Mouse (Mus musculus): ENCODE data around the gene Thrb. TPM values are rescaled to one million over a fixed set of nuclear protein-coding genes. Genes with fewer than 3 reads are reported as not detected.

Thrb gene
- polyA plus RNA-seq, 1 experiment from 2014 or later, result 0.32 TPM

DNA sequence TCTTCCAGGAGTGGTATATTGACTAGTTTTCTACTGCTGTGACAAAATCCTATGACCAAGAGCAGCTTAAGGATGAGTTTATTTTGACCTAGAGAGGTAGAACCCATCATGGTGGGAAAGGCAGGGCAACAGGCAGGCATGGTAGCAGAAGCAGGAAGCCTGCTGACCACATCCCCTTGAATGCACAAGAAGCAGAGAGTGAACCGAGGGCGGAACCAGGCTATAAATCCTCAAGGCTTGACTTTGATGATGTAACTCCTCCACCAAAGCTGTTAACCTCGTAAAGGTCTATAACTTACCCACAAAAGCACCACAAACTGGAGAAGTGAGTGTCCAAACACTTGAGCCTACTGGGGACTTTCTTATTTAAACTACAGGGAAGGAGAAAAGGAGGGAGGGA, 251.1 kb downstream of the Thrb start:
- no peak overlapping the region for H3K9ac ChIP-seq (ENCODE audit: low read length)
- no peaks in the 10 kb centered on the region for H3K36me3 ChIP-seq (ENCODE audit: control insufficient read depth, insufficient read depth, low read length)
- no peak overlapping the region for H3K27ac ChIP-seq (ENCODE audit: low read depth, low read length)
- ATAC-seq (replicated peaks; ENCODE audit: low FRiP score) (no peak), DNase-seq (ENCODE audit: low spot score) (no peak)
- H3K4me3 ChIP-seq (ENCODE audit: low read depth, low read length), result no peak overlapping the region
- no peaks in the 10 kb centered on the region for H3K4me1 ChIP-seq (replicated peaks; ENCODE audit: control insufficient read depth, insufficient read depth, low read length)
- no peaks in the 10 kb centered on the region for H3K9me3 ChIP-seq (ENCODE audit: control insufficient read depth, low read length)
- H3K4me2 ChIP-seq (ENCODE audit: low read depth, low read length, severe bottlenecking), result no peak overlapping the region
- no peaks in the 10 kb centered on the region for H3K27me3 ChIP-seq (ENCODE audit: control insufficient read depth, insufficient read depth, low read length)
- 88% methylated on average over 3 of the region's 3 CpGs for WGBS

DNA sequence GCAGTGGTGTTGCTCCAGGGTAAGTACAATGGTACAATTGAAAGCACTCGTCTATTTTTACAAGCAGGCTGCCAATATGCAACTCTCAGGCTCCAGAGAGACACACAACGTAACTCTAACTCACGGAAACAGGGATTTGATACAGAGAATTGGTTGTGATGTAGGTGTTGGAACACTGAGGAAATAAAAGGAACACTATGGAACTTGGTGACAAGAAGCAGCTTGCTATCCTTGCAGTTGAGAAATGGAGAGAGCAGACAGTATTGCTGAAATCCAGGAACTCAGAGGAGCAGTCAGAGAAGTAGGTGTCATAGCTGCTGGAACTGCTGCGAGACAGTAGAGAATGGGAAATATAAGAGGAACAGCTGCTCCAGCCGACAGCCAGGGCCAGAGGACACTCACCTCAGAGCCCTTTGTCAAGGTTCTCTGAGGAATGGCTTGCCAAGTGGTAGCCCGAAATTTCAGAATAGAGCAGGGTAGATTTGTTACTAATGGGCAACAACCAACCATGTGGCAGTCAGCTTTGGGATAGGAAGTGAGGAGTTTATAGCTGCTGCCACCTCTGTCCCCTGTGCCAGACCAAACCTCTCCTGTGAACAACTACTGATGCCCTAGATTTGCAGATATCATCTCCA, 252.6 kb downstream of the Thrb start:
- no peak overlapping the region for H3K9ac ChIP-seq (ENCODE audit: low read length)
- H3K4me2 ChIP-seq (ENCODE audit: low read depth, low read length, severe bottlenecking), result no peak overlapping the region
- no peaks in the 10 kb centered on the region for H3K27me3 ChIP-seq (ENCODE audit: control insufficient read depth, insufficient read depth, low read length)
- no peaks in the 10 kb centered on the region for H3K36me3 ChIP-seq (ENCODE audit: control insufficient read depth, insufficient read depth, low read length)
- no peak for DNase-seq (ENCODE audit: low spot score)
- no peak overlapping the region for H3K4me3 ChIP-seq (ENCODE audit: low read depth, low read length)
- H3K4me1 ChIP-seq (replicated peaks; ENCODE audit: control insufficient read depth, insufficient read depth, low read length), result no peaks in the 10 kb centered on the region
- 76% methylated on average over 6 of the region's 6 CpGs for WGBS
- H3K27ac ChIP-seq (ENCODE audit: low read depth, low read length), result no peak overlapping the region
- ATAC-seq (replicated peaks; ENCODE audit: low FRiP score), result no peak
- no peaks in the 10 kb centered on the region for H3K9me3 ChIP-seq (ENCODE audit: control insufficient read depth, low read length)

GRCm38 (mm10) chr14:17915556-17915955, 255.5 kb downstream of the Thrb start:
- no peak for DNase-seq (ENCODE audit: low spot score)
- no peak for ATAC-seq (replicated peaks; ENCODE audit: low FRiP score)
- H3K27me3 ChIP-seq (ENCODE audit: control insufficient read depth, insufficient read depth, low read length), result no peaks in the 10 kb centered on the region

GRCm38 (mm10) chr14:17916651-17917050, 256.6 kb downstream of the Thrb start:
- H3K27ac ChIP-seq (ENCODE audit: low read depth, low read length), result no peak overlapping the region
- no peak overlapping the region for H3K4me3 ChIP-seq (ENCODE audit: low read depth, low read length)
- no peaks in the 10 kb centered on the region for H3K27me3 ChIP-seq (ENCODE audit: control insufficient read depth, insufficient read depth, low read length)
- DNase-seq (ENCODE audit: low spot score) (no peak), ATAC-seq (replicated peaks; ENCODE audit: low FRiP score) (no peak)
- H3K9me3 ChIP-seq (ENCODE audit: control insufficient read depth, low read length), result no peaks in the 10 kb centered on the region
- H3K36me3 ChIP-seq (ENCODE audit: control insufficient read depth, insufficient read depth, low read length), result no peaks in the 10 kb centered on the region
- WGBS, result 80% methylated on average over 2 of the region's 2 CpGs
- H3K4me2 ChIP-seq (ENCODE audit: low read depth, low read length, severe bottlenecking), result no peak overlapping the region
- no peak overlapping the region for H3K9ac ChIP-seq (ENCODE audit: low read length)
- H3K4me1 ChIP-seq (replicated peaks; ENCODE audit: control insufficient read depth, insufficient read depth, low read length), result no peaks in the 10 kb centered on the region; the same call in 1 of the 2 replicates

More at GRCm38 (mm10) chr14:17915556-17915955, 255.5 kb downstream of the Thrb start:
- Histone ChIP-seq H3K36me3 (ENCODE audit: control insufficient read depth, insufficient read depth, low read length) (no peaks in the 10 kb centered on the region), H3K4me3 (ENCODE audit: low read depth, low read length) (no peak overlapping the region), H3K4me1 (replicated peaks; ENCODE audit: control insufficient read depth, insufficient read depth, low read length) (no peaks in the 10 kb centered on the region; the same call in 1 of the 2 replicates), H3K4me2 (ENCODE audit: low read depth, low read length, severe bottlenecking) (no peak overlapping the region), H3K27ac (ENCODE audit: low read depth, low read length) (no peak overlapping the region), H3K9ac (ENCODE audit: low read length) (no peak overlapping the region), H3K9me3 (ENCODE audit: control insufficient read depth, low read length) (no peaks in the 10 kb centered on the region)
- 89% methylated on average over 2 of the region's 2 CpGs for WGBS

- Histone ChIP-seq H3K9me3 (ENCODE audit: control insufficient read depth, low read length) (no peaks in the 10 kb centered on the region), H3K36me3 (ENCODE audit: control insufficient read depth, insufficient read depth, low read length) (no peaks in the 10 kb centered on the region), H3K27me3 (ENCODE audit: control insufficient read depth, insufficient read depth, low read length) (no peaks in the 10 kb centered on the region), H3K4me1 (replicated peaks; ENCODE audit: control insufficient read depth, insufficient read depth, low read length) (no peaks in the 10 kb centered on the region; the same call in 1 of the 2 replicates), H3K9ac (ENCODE audit: low read length) (no peak overlapping the region), H3K4me3 (ENCODE audit: low read depth, low read length) (no peak overlapping the region), H3K4me2 (ENCODE audit: low read depth, low read length, severe bottlenecking) (no peak overlapping the region), H3K27ac (ENCODE audit: low read depth, low read length) (no peak overlapping the region)
- no peak for DNase-seq (ENCODE audit: low spot score)
- WGBS, result 69% methylated on average over 3 of the region's 3 CpGs
- ATAC-seq (replicated peaks; ENCODE audit: low FRiP score), result 0 out of 2 replicates have a peak, but pooled peaks have one; percentile 36
Observed at GRCm38 (mm10) chr14:17917124-17917763, 257.2 kb downstream of the Thrb start.

DNA sequence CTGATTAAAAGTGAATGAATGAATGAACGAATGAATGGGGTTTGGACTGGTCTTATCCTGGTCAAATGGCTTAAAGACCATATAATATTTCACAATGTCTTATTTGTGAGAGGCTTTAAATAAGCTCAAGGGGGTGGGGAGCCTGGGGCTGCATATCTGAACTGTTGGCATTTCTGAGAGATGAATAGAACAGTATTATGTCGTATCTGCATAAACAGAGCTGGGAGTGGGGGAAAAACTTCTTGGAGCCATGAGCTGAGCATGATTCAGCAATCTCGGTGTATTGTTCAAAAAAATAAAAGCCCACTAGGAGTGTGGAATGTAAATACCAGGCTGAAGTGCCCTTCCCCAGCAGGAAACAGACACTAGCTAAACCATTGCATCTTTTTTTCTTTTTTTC, 257.8 kb downstream of the Thrb start:
- no peaks in the 10 kb centered on the region for H3K36me3 ChIP-seq (ENCODE audit: control insufficient read depth, insufficient read depth, low read length)
- H3K4me1 ChIP-seq (replicated peaks; ENCODE audit: control insufficient read depth, insufficient read depth, low read length), result no peaks in the 10 kb centered on the region; the same call in 1 of the 2 replicates
- H3K4me2 ChIP-seq (ENCODE audit: low read depth, low read length, severe bottlenecking), result no peak overlapping the region
- no peaks in the 10 kb centered on the region for H3K27me3 ChIP-seq (ENCODE audit: control insufficient read depth, insufficient read depth, low read length)
- H3K4me3 ChIP-seq (ENCODE audit: low read depth, low read length), result no peak overlapping the region
- H3K27ac ChIP-seq (ENCODE audit: low read depth, low read length), result no peak overlapping the region
- DNase-seq (ENCODE audit: low spot score) (no peak), ATAC-seq (replicated peaks; ENCODE audit: low FRiP score) (peak; percentile 75)
- 31% methylated on average over 3 of the region's 3 CpGs for WGBS
- no peaks in the 10 kb centered on the region for H3K9me3 ChIP-seq (ENCODE audit: control insufficient read depth, low read length)
- no peak overlapping the region for H3K9ac ChIP-seq (ENCODE audit: low read length)

- Histone ChIP-seq H3K27ac (ENCODE audit: low read depth, low read length) (no peak overlapping the region), H3K4me3 (ENCODE audit: low read depth, low read length) (no peak overlapping the region), H3K9ac (ENCODE audit: low read length) (no peak overlapping the region), H3K27me3 (ENCODE audit: control insufficient read depth, insufficient read depth, low read length) (no peaks in the 10 kb centered on the region), H3K9me3 (ENCODE audit: control insufficient read depth, low read length) (no peaks in the 10 kb centered on the region), H3K4me1 (replicated peaks; ENCODE audit: control insufficient read depth, insufficient read depth, low read length) (no peaks in the 10 kb centered on the region; the same call in 1 of the 2 replicates), H3K4me2 (ENCODE audit: low read depth, low read length, severe bottlenecking) (no peak overlapping the region), H3K36me3 (ENCODE audit: control insufficient read depth, insufficient read depth, low read length) (no peaks in the 10 kb centered on the region)
- DNase-seq (ENCODE audit: low spot score) (no peak), ATAC-seq (replicated peaks; ENCODE audit: low FRiP score) (no peak)
- 75% methylated on average over 8 of the region's 8 CpGs for WGBS
Observed at GRCm38 (mm10) chr14:17922807-17923704, 263.0 kb downstream of the Thrb start.

GRCm38 (mm10) chr14:17927469-17927868, 267.4 kb downstream of the Thrb start:
- H3K4me1 ChIP-seq (replicated peaks; ENCODE audit: control insufficient read depth, insufficient read depth, low read length), result no peaks in the 10 kb centered on the region
- ATAC-seq (replicated peaks; ENCODE audit: low FRiP score) (0 out of 2 replicates have a peak, but pooled peaks have one; percentile 33), DNase-seq (ENCODE audit: low spot score) (no peak)
- 27% methylated on average over 1 of the region's 1 CpGs for WGBS
- H3K9ac ChIP-seq (ENCODE audit: low read length), result no peak overlapping the region
- no peak overlapping the region for H3K4me2 ChIP-seq (ENCODE audit: low read depth, low read length, severe bottlenecking)
- no peak overlapping the region for H3K4me3 ChIP-seq (ENCODE audit: low read depth, low read length)
- no peaks in the 10 kb centered on the region for H3K36me3 ChIP-seq (ENCODE audit: control insufficient read depth, insufficient read depth, low read length)
- H3K27me3 ChIP-seq (ENCODE audit: control insufficient read depth, insufficient read depth, low read length), result no peaks in the 10 kb centered on the region
- H3K9me3 ChIP-seq (ENCODE audit: control insufficient read depth, low read length), result no peaks in the 10 kb centered on the region
- H3K27ac ChIP-seq (ENCODE audit: low read depth, low read length), result no peak overlapping the region
